Mouse (Mus musculus) neutrophil, adult 5-6 weeks (primary cell): ENCODE measurements around the gene Fam229b. TPM values are rescaled to one million over a fixed set of nuclear protein-coding genes. Genes with fewer than 3 reads are reported as not detected.

Source experiments
- ATAC-seq: fragments of 151-379, 151-347 bp; 2 replicates; pipeline ENCODE4 v1.8.0; 2017; ENCODE audit warnings: mild to moderate bottlenecking, moderate TSS enrichment; ENCODE audit not compliant: insufficient number of reproducible peaks, poor library complexity, low FRiP score, severe bottlenecking; ENCODE audit errors: extremely low read depth
- total RNA-seq: library from RNA; stranded (forward); fragments of 200-1000 nt; gene quantifications from 2 replicates; pipeline ENCODE4 v1.2.3, GENCODE M21; 2017

The Fam229b gene
- 0.47 TPM in 1 of 2 replicates, not detected in the other for total RNA-seq

GRCm38 (mm10) chr10:39133462-39134310 lies at the start of gene Fam229b, which contains the start of gene Tube1:
Fam229b (minus strand) TSS chr10:39133914.
Tube1 (plus strand) TSS chr10:39133976.
- ATAC-seq, result peak; percentile 97

DNA sequence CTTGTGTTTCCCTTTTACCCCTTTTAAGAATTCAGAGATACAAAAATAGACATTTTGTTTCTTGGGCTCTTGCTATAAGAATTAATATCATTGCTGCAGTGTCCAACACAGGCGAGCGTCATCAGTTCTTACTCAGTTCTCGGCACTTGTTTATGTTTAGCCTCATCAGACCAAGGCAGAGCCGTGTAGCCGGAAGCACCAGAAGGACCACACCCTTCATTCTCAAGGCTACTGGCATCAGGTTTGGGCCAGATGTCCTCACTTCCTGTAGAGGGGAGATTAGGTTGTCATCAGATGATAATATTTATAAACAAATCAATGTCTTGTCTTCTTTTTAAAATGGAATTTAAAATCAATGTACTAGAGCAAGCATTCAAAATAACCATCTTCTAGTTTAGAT lies 43.3 kb upstream of the Fam229b start:
- no peak for ATAC-seq

DNA sequence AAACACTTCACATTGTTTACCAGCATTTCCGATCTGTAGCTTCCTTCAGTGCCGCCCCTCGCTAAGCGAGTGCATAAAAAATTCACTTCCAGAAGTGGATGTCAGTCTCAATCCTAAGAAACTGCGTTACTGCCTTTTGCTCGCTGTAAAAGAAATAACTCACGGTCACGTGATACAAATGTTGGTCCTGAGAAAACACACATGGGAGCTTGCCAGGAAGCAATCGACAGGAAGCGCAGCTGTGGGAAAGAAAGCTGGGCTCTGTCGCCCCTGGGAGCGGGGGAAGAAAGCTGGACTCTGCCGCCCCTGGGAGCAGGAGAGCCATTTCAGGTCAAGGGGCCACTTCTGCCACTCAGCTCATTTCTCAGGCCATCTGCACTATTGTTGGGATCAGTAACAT lies 39.4 kb upstream of the Fam229b start:
- no peak for ATAC-seq

DNA sequence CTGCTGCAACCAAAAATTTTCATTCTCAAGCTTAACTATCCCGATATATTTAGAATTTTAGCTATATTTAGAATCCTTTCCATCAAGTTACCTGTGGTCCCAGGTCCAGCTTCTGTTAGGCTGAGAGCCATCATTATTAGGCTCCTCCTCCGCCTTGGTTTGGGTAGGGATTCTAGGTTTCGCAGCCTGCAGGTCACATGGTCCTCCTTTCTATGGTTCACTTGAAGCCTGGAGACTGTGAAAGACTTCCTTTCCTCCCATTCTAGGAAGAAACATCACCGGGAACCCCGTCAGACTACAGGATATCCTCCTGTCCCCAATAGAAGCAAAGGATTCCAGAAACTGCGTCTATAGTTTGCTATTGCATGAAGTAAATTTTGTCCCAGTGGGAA lies 38.8 kb upstream of the Fam229b start:
- no peak for ATAC-seq

GRCm38 (mm10) chr10:39171603-39172539 lies 38.2 kb upstream of the Fam229b start:
- peak; percentile 80 for ATAC-seq

DNA sequence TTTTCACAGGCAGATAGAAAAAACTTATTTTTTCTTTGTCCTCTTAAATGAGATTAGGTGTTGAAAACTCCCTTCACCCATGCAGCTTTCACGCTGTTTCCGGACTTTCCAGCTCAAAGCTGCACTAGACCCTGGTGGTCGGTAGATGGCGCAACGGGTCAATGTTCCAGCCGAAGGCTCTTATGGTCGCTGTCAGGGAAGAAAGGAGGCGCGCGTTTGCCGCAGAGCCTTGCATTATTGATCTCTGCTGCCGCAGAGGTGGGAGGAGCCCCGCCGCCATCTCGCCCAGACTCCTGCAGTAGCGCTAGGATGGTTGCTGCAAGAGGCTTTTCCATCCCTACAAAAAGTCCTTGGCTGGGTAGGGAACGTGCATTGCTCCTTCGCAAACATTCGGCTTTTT lies 37.4 kb upstream of the Fam229b start:
- peak; percentile 85 for ATAC-seq

DNA sequence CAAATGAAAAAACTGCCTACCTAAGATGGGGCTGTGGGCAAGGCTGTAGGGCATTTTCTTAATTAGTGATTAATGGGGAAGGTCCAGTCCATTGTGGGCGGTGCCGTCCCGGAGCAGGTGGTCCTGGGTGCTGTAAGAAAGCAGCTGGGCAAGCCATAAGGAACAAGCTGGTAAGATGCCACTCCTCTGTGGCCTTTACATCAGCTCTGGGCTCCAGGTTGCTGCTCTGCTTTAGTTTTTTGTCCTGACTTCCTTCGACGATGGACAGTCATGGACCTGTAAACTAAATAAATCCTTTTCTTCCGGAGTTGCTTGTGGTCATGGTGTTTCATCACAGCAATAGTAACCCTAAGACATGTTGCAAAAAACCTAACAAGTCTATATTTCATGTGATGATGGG lies 37.0 kb upstream of the Fam229b start:
- no peak for ATAC-seq

GRCm38 (mm10) chr10:39170181-39170580 lies 36.5 kb upstream of the Fam229b start:
- peak; percentile 36; the same call in 1 of the 2 replicates for ATAC-seq

GRCm38 (mm10) chr10:39169642-39170041 lies 35.9 kb upstream of the Fam229b start:
- ATAC-seq, result no peak

- no peak for ATAC-seq
These were observed 33.9 kb upstream of the Fam229b start for GRCm38 (mm10) chr10:39167611-39168010.

DNA sequence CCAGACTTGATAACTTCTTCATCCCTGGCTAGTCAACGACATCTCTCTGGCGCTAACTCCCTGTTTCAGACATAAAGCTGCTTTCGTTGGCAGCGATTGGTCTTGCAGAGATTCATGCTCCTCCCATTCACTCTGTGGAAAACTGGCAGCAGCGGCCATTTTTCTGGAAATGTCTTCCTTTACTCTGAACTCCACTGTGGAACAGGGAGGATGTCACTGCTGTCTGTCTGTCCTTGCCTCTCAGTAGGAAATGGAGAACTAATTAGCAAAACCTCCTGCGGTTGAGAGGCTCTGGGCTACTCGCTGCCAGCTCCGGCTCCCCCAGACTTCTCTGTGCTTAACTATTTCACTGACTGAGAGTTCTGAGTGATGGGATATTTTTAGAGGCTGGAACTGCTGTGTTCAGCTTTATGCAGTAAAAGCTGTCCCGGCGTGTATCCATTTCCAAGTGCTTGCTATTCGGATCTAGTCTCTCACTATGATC lies 32.0 kb upstream of the Fam229b start:
- no peak for ATAC-seq

DNA sequence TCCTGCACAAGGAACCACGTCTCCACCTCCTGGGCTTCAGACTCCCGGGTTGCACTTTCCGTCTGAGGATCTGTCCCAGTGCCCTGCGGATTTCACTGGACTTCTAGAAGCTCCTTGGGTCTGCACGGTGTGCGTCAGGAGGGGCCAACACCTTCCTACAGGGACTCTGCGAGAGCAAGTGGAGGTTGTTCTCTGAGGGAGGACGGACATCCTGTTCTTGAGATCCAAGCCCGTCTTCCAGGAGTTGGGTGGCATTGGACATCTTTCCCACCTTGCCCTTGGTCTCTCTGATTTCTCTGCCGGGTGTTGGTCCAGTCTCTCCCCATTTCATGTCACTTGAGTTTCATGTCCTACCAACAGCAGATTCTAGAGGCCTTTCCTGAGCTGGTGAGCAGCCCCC lies 30.0 kb upstream of the Fam229b start, which contains the start of gene Ccn6:
TSS of gene Ccn6 (minus strand) at position 101 of the 400 bp plus-strand sequence.
- no peak for ATAC-seq

- no peak for ATAC-seq
These were observed 29.2 kb upstream of the Fam229b start for GRCm38 (mm10) chr10:39162666-39163484.

DNA sequence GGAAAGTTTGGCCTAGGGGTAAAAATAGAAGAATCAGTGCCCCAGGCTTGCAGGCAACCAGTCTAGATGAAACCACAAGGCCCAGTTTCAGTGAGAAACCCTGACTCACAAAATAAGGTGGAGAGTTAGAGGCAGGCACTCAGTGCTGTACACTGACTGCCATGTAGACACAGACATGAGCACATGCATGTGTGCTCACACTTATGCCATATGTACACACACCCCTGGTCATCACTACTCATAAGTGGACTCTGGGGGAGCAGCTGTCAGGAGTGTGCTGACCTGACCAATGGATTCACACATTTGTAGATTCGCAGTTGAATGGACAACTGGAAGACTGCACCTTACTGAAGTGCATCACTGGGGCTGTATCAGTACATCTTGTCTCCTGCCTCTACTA lies 27.7 kb upstream of the Fam229b start:
- no peak for ATAC-seq

- ATAC-seq, result no peak
These were observed 24.6 kb upstream of the Fam229b start for GRCm38 (mm10) chr10:39158306-39158705.

- ATAC-seq, result no peak
These were observed 23.6 kb upstream of the Fam229b start for GRCm38 (mm10) chr10:39157321-39157720.

DNA sequence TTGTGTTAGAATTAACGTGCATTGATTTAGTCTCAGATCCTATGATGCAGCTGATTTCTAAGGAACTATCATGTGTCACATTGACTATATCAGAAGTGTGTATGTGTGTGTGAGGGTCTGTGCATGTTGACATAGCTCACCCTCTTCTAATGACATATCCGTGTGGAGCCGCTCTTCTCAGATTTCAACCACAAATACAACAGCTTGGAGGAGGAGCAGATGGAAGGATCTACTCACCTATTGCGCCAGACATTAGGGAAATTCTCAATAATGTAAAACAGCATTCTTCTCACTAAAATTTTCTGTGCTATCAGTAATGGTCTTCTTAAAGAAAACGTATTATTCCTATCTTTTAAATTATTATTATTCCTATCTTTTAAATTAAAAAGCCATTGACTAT lies 23.0 kb upstream of the Fam229b start:
- no peak for ATAC-seq

- no peak for ATAC-seq
These were observed 8.5 kb upstream of the Fam229b start for GRCm38 (mm10) chr10:39142216-39142615.

GRCm38 (mm10) chr10:39141401-39141800 lies 7.7 kb upstream of the Fam229b start:
- ATAC-seq, result no peak
